Mouse (Mus musculus) kidney, embryonic 14.5 days (tissue): ENCODE measurements around the gene Map7d2. TPM values are rescaled to one million over a fixed set of nuclear protein-coding genes. Genes with fewer than 3 reads are reported as not detected.
A peak's percentile ranks its signal among the peaks of the same experiment; 100 is the strongest.

Experiments
- ATAC-seq: fragments of 200-750 bp; cut with Nextera tagmentation; 2 replicates; pipeline ENCODE4 v1.8.0; 2017; ENCODE audit warnings: moderate number of reproducible peaks, mild to moderate bottlenecking, moderate TSS enrichment, moderate library complexity; ENCODE audit not compliant: low FRiP score, low TSS enrichment
- H3K27ac ChIP-seq: fragments of 300-500 bp; sonication (generic); 2 replicates; pipeline ENCODE4 v1.5.1; 2014; ENCODE audit warnings: low read depth, mild to moderate bottlenecking, low read length, moderate library complexity, mixed read lengths
- H3K27me3 ChIP-seq: fragments of 300-500 bp; sonication (generic); 2 replicates; pipeline ENCODE4 v1.6.1; 2014; ENCODE audit warnings: mild to moderate bottlenecking, low read length; ENCODE audit not compliant: control insufficient read depth, insufficient read depth
- H3K36me3 ChIP-seq: fragments of 300-500 bp; sonication (generic); 2 replicates; pipeline ENCODE4 v1.6.1; 2014; ENCODE audit warnings: low read length, mixed read lengths; ENCODE audit not compliant: control insufficient read depth, insufficient read depth
- H3K4me1 ChIP-seq: fragments of 300-500 bp; sonication (generic); 2 replicates; pipeline ENCODE4 v1.6.1; 2014; ENCODE audit warnings: low read length, mixed read lengths; ENCODE audit not compliant: control insufficient read depth, insufficient read depth
- H3K4me2 ChIP-seq: fragments of 300-500 bp; sonication (generic); replicated peaks from 2 replicates; pipeline ENCODE4 v1.6.1; 2014; ENCODE audit warnings: low read depth, mild to moderate bottlenecking, low read length
- H3K4me3 ChIP-seq: fragments of 300-500 bp; sonication (generic); 2 replicates; pipeline ENCODE4 v1.5.1; 2014; ENCODE audit warnings: mild to moderate bottlenecking, low read length
- H3K9ac ChIP-seq: fragments of 300-500 bp; sonication (generic); 2 replicates; pipeline ENCODE4 v1.6.1; 2014; ENCODE audit warnings: low read depth, mild to moderate bottlenecking, low read length, moderate library complexity
- H3K9me3 ChIP-seq: fragments of 300-500 bp; sonication (generic); 2 replicates; pipeline ENCODE4 v1.6.1; 2016; ENCODE audit warnings: low read length; ENCODE audit not compliant: control insufficient read depth
- WGBS: fragments of 180-500 bp; shearing (Covaris S2); extraction: QIAGEN DNeasy Blood & Tissue Kit; methylation state at CpG from one replicate; pipeline ENCODE4 v1.1.7; 2014; 5-methylcytosine and 5-hydroxymethylcytosine counted together
- polyA plus RNA-seq: library from polyadenylated mRNA; unstranded; fragments of >200 nt; fragmentation: Nextera tagmentation; extraction: Ambion mirVana; gene quantifications from 2 replicates; pipeline ENCODE4 v1.2.1, GENCODE M21; 2014

Gene Map7d2
- 2.8 and 3.1 TPM in 2 replicates for polyA plus RNA-seq

DNA sequence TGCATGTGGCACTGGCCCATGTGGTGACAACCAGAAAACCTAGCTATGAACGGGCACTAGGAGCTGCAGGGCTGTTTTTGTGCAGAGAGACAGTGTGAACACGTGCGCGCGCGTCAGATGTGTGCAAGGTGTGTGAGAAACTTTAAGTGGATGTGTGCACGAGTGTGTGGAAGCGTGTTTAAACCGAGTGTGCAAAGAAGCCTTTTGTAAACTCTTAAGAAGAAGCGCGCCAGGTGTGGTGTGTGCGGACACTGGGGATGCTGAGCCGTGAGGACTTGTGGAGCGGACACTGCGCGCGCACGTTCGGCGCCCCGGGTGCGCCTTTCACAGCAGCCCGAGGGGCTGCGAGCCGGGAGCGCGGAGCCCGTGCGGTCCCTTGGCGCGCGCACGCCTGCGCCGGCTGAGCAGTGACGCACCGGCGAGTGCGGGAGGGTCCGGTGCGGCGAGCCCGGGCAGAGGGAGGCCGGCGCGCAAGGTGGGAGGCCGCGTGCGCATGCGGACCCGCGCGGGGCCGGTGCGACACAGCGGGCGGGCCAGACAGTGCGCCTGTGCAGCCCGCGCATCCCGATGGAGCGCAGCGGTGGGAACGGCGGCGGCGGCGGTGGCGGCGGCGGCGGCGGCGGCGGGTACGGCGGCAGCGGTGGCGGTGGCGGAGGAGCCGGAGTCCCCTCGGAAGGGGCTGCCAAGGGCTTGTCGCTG, at the start of gene Map7d2:
Map7d2 (plus strand) TSS at position 443 of the 699 bp plus-strand sequence.
- 37% methylated on average over 56 of the region's 83 CpGs for WGBS
- Histone ChIP-seq H3K9ac (peak within 1 kb of the TSS; percentile 37), H3K36me3 (no peaks in the 10 kb centered on the region), H3K4me1 (no peaks in the 10 kb centered on the region), H3K9me3 (no peaks in the 10 kb centered on the region), H3K27me3 (peaks cover 15% of the 10 kb centered on the region; the same call in 1 of the 2 replicates), H3K4me3 (peak within 1 kb of the TSS; percentile 52), H3K4me2 (peak within 1 kb of the TSS; percentile 94), H3K27ac (no peak within 1 kb of the TSS)
- peak; percentile 89 for ATAC-seq

DNA sequence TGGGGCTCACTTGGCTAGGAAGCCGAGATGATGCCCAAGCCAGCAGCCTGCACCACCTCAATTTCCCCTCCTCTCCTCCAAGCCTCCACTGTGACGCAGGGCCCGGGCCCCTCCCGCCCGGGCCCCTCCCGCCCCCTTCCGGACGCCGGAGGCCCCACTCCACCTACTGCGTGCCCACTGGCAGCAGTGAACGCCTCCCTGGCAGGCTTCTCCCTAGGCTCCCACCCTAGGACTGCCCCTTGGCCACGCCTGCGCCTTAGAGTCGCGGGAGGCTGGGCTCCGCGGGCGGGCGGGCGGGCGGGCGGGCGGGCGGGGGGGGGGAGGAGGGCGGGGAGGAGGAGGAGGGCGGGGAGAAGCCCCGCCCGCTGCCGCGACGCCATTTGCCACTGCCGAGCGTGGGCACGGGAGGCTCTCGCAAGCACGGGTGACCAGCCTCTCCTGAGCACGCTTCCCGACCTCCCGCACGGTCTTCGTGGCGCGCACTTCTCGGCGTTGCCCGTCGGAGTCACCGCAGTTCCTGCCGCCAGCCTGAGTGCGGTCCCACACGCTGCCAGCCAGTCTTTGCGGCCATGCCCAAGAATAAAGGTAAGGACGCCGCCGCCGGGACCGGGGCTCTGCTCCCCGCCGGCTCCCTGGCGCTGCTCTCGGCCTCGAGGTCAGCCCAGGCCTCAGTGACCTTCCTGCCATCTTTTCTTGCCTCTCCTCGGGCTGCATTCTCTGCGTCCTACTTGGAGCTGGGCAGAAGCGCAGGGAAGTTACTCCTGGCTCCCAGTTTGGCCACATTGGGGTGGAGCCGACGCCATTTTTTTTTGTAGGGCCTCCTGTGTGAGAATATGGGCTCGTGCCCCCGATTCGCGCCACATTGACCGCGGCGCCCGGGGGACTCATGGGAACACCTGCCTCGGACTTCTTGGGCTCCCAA, 42.3 kb upstream of the Map7d2 start, which contains the start of gene Eif1ax:
Eif1ax (plus strand) TSS at position 348 of the 922 bp plus-strand sequence.
- WGBS, result 27% methylated on average over 56 of the region's 76 CpGs
- Histone ChIP-seq H3K9ac (peak within 1 kb of the TSS; percentile 77), H3K4me3 (peak within 1 kb of the TSS; percentile 65), H3K27me3 (no peaks in the 10 kb centered on the region), H3K27ac (peak within 1 kb of the TSS; percentile 69; the same call in 1 of the 2 replicates), H3K4me2 (peak within 1 kb of the TSS; percentile 36), H3K9me3 (no peaks in the 10 kb centered on the region), H3K4me1 (no peaks in the 10 kb centered on the region), H3K36me3 (no peaks in the 10 kb centered on the region)
- peak; percentile 99 for ATAC-seq

DNA sequence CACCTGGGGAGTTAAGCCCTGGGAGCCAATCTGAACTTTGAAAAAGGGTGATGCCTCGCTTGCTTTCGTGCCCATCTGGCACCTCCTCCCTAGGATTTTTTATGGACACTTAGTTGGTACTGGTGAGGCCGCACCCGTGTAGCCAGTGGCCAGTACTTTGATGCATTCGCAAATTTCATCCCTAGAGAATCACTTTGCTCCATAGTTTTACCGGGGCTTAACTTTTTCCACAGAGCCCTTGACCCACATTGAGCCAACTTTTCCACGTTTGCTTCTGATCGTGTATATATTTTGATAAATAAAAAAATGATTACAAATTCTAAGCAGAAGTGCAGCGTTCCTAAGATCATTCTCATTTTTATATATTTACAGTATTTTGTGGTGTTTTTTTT, 41.6 kb upstream of the Map7d2 start:
- Histone ChIP-seq H3K9me3 (no peaks in the 10 kb centered on the region), H3K27me3 (no peaks in the 10 kb centered on the region), H3K4me3 (peak overlapping the region; percentile 65), H3K27ac (peak overlapping the region; percentile 69; the same call in 1 of the 2 replicates), H3K9ac (peak overlapping the region; percentile 77), H3K4me2 (peak overlapping the region; percentile 36), H3K4me1 (no peaks in the 10 kb centered on the region), H3K36me3 (no peaks in the 10 kb centered on the region)
- WGBS, result 27% methylated on average over 9 of the region's 9 CpGs
- ATAC-seq, result no peak

DNA sequence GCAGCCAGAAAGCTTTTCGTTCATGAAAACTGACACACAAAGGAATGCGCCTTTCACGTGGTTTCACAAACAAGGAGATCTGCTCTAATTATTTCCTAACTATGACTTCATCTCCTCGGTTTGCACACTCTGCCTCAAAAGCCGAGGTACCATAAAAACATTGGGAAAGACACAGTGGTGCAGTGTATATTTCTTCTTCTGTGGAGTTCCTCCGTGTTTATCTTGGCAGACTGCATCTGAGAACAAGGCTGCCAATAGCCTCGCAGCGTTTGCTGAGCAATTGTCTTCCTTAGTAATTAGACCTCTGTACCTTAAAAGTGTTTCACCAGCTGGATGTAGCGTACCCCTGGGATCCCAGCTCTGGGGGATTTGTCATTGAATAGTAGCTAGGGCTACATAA, 27.3 kb upstream of the Map7d2 start:
- WGBS, result 82% methylated on average over 9 of the region's 9 CpGs

DNA sequence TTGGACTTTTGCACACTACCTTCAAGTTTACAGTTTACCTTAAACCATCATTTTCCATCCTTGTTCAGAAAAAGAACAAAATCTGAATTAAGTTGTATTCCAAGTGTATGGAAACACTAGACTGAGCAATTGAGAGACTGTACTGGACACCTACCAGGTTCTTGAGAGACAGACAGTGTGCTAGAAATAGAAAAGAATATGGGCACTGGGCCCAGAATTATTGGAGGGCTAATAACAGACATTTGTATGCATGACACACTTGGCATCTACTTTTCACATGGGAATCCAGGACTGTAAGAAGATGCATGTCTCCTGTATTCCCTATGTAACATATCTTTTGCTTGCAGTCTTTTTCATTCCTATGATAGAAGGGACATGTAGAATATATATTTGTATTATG, 25.4 kb upstream of the Map7d2 start:
- no peak for ATAC-seq
- H3K27me3 ChIP-seq, result no peaks in the 10 kb centered on the region
- no peak overlapping the region for H3K4me3 ChIP-seq
- H3K9ac ChIP-seq, result no peak overlapping the region
- no peaks in the 10 kb centered on the region for H3K9me3 ChIP-seq
- H3K27ac ChIP-seq, result no peak overlapping the region
- no peaks in the 10 kb centered on the region for H3K4me1 ChIP-seq
- H3K36me3 ChIP-seq, result peaks cover 12% of the 10 kb centered on the region; the same call in 1 of the 2 replicates
- no peak overlapping the region for H3K4me2 ChIP-seq

More for the DNA sequence above, 27.3 kb upstream of the Map7d2 start:
- H3K4me3 ChIP-seq, result no peak overlapping the region
- H3K9me3 ChIP-seq, result no peaks in the 10 kb centered on the region
- no peak overlapping the region for H3K9ac ChIP-seq
- ATAC-seq, result no peak
- no peak overlapping the region for H3K27ac ChIP-seq
- H3K27me3 ChIP-seq, result no peaks in the 10 kb centered on the region
- H3K36me3 ChIP-seq, result peaks cover 12% of the 10 kb centered on the region
- H3K4me2 ChIP-seq, result no peak overlapping the region
- H3K4me1 ChIP-seq, result no peaks in the 10 kb centered on the region

DNA sequence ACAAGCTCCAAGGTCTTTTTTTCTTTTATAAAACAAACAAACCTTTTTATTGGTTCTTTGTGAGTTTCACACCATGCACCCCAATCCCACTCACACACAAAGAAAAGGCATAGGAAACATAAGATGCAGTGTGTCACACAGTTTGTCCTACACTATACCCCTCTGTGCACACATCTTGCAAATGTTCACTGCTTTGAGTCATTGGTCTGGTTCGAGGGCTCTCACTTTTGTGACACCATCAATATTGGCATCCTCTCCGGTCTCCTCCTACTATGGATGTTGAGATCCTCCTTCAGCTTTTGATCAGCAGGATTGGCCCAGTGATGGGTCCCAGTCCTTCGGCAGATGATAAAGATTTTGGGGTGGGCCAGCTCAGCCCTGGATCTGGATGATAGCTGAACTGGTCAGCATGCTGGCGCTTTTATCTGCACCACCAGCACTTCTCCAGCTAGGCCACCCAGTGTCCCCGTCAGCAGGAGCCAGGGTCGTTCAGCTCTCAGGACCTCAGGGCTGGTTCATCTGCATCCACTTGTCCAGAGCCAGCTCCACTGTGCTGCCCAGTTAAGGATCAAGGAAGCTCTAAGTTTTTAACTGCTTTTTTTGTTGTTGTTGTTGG, 23.9 kb upstream of the Map7d2 start:
- Histone ChIP-seq H3K27me3 (no peaks in the 10 kb centered on the region), H3K9me3 (no peaks in the 10 kb centered on the region), H3K4me2 (no peak overlapping the region), H3K27ac (no peak overlapping the region), H3K4me1 (no peaks in the 10 kb centered on the region), H3K9ac (no peak overlapping the region), H3K36me3 (peaks cover 8% of the 10 kb centered on the region; the same call in 1 of the 2 replicates), H3K4me3 (no peak overlapping the region)
- ATAC-seq, result no peak
- 82% methylated on average over 6 of the region's 6 CpGs for WGBS

DNA sequence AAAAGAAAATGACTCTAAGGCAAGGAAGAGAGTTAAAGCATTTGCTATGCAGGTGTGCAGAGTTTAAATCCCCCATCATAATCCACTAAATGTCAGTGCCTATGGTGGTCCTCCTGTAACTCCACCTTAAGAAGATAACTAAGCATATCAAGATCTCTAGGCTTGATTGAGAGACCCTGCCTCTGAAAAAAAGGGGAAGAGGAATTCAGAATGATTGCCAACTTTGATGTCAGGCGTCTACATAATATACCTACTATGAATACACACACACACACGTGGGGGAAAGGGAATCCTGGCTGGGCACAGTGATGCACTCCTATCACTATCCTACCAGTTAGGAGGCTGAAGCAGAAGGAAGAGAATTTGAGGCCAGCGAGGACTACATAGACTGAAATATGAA, 23.1 kb upstream of the Map7d2 start:
- H3K36me3 ChIP-seq, result peaks cover 3% of the 10 kb centered on the region; the same call in 1 of the 2 replicates
- H3K9me3 ChIP-seq, result no peaks in the 10 kb centered on the region
- no peaks in the 10 kb centered on the region for H3K4me1 ChIP-seq
- no peak overlapping the region for H3K4me3 ChIP-seq
- no peaks in the 10 kb centered on the region for H3K27me3 ChIP-seq
- no peak for ATAC-seq
- H3K27ac ChIP-seq, result no peak overlapping the region
- 79% methylated on average over 3 of the region's 3 CpGs for WGBS
- H3K4me2 ChIP-seq, result no peak overlapping the region
- no peak overlapping the region for H3K9ac ChIP-seq

DNA sequence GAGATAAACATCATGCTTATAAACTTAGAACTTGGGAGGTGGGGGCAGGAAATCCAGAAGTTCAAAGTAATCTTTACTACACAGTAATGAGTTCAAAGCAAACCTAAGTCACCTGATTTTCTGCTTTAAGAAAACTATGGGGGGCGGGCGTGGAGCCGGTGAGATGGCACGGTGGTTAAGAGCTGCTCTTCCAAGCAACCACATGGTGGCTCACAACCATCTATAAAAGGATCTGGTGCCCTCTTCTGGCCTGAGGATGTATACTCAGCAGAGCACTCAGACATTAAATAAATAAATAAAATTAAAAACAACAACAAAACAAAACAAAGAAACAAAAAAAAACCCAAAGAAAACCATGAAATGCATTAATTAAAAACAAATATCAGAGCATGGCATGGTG, 5.1 kb upstream of the Map7d2 start:
- no peak for ATAC-seq
- Histone ChIP-seq H3K36me3 (no peaks in the 10 kb centered on the region), H3K27me3 (0 out of 2 replicates have a peak, but pooled peaks cover 5% of the 10 kb centered on the region), H3K9ac (no peak overlapping the region), H3K27ac (no peak overlapping the region), H3K4me3 (no peak overlapping the region), H3K4me1 (no peaks in the 10 kb centered on the region), H3K9me3 (no peaks in the 10 kb centered on the region), H3K4me2 (no peak overlapping the region)
- 43% methylated on average over 4 of the region's 4 CpGs for WGBS
